Mouse (Mus musculus) gonadal fat pad, adult 2 months (tissue): ENCODE data around the gene Stra6. TPM values are rescaled to one million over a fixed set of nuclear protein-coding genes. Genes with fewer than 3 reads are reported as not detected.

Experiments
- DNase-seq: peaks from one replicate; pipeline ENCODE4 v3.0.0-alpha.2; 2012; ENCODE audit warnings: low read depth
- polyA plus RNA-seq: library from polyadenylated mRNA; depleted of rRNA; stranded (reverse); fragments of >200 nt; gene quantifications from 2 replicates; pipeline ENCODE4 v1.2.3, GENCODE M21; 2012

Gene Stra6
- polyA plus RNA-seq, 1 experiment = 7.3 TPM

DNA sequence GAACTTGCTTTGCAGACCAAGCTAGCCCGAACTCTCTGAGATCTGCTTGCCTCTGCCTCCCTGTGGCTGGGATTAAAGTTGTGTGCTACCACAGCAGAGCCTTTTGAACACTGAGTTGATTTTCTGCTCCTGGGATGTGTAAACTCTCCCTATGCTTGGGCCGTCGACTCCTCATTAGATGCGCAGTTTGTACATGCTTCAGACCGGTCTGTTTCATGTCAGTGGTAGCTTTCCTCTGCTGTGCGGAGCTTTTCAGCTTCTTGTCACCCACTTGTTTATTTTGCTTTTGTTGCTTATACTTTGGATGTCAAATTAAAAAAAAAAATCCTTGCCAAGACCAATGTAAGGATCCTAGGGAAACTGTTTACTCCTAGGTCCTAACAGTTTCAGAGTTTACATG, 32.4 kb downstream of the Stra6 start:
- DNase-seq = no peak

DNA sequence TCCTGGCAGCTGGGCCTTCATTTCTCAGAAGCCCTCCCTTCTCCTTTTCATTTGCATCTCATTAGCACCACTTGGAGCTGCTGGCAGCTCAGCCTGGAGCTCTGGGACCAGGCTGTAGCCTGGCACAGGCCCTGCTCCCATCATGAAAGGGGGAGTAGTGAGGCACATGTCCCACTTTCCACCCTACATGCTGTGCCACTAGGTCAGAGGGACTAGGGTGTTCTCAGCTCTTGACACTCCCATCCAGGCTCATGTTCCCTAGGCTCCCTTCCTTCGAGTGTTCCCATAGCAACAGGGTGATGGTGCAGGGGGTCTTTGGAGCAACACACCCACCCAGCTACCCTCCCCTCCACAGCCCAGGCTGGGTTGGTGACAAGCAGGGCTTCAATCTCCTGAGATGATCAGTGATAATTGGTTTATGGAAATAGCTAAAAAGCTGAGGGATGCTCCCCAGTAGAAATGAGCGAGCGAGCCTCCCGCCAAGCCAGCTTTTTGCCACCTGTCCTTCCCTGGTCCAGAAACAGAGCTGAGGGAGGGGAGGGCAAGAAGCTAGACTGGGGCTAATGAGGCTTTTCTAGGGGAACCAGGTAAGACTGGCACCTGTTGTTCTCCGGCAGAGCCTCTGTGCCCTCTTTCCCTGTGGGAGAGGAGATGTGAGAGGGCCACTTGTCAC, 33.2 kb downstream of the Stra6 start:
- no peak for DNase-seq

GRCm38 (mm10) chr9:58099836-58100565, 36.4 kb downstream of the Stra6 start:
- DNase-seq = no peak

DNA sequence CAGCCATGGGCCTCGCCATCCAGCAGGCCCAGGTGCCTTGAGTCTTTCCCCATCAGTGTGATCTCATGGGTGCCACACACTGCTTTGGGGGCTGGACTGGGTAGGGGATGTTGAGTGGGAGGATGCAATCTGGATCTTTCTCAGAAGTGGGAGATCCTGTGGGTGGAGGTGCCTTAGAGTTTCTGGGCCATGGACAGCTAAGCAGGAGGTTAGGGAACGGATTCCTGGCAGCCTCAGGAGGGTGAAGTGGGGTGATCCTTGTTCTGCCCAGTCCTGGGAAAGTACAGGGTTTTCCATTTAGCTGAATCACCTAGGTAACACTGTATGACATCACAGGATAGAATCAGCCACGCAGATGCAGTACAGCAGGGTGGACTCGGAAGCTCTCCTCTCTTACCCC, 38.4 kb downstream of the Stra6 start:
- DNase-seq = no peak

DNA sequence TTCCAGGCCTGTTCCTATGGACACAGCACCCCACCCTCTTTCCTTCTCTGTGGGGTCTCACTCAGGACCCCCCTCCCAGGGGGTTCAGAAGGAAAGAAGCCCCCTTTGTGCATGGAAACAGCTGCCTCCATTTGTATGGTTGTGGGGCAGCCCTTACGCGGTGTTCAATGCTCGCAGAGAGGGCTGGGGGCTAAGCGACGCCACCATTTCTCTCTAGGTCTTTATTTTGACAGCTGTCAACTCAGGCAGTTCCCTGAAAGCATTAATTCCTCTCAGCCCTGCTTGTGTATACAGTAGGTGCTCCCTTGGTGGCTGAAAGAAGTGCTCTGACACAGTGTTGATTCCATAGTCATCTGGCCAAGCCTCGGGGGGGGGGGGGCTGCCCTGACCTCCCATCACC, 40.1 kb downstream of the Stra6 start:
- no peak for DNase-seq

GRCm38 (mm10) chr9:58105595-58106169, 42.1 kb downstream of the Stra6 start:
- no peak for DNase-seq

DNA sequence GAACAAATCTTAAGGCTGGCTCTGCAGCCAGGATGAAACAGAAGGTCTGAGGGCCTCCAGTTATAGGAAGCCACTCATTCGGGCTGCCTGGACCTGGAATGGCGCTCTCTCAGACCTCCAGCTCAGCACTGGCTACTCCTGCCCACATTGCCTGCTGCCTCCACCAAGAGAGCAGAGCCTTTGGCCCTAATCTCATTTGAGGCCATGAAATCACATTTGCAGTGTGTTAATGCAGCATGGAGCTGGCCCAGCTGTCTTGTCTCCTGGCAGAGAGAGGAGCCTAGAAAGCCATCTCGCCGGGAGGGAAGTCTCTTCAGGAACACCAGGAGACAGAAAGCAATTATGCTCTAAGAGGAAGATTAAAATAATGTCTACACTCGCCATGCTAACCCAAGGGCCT, 43.9 kb downstream of the Stra6 start:
- no peak for DNase-seq

- DNase-seq = no peak
Observed at GRCm38 (mm10) chr9:58110787-58111186, 47.2 kb downstream of the Stra6 start.

DNA sequence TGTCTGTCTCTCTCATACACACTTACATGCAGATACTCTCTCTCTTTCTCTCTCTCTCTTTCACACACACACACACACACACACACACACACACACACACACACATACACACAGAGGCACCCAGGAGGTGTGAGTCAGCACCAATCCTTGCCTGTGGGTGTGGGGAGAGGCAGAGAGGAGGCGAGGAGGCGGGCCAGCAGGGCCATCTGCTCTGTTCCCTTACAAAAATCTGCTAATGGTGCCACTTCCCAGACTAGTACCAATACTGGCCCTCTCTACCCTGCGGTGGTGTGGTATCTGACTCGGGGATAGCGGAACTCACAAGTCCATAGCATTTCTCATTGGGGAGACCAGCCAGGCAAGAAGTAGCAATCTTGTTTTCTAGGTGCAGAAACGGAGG, 47.8 kb downstream of the Stra6 start:
- no peak for DNase-seq

GRCm38 (mm10) chr9:58112321-58112751, 48.7 kb downstream of the Stra6 start:
- no peak for DNase-seq

- DNase-seq = no peak
Observed at GRCm38 (mm10) chr9:58112866-58113278, 49.3 kb downstream of the Stra6 start.

GRCm38 (mm10) chr9:58113279-58113884, 49.8 kb downstream of the Stra6 start:
- DNase-seq = no peak

GRCm38 (mm10) chr9:58114019-58114418, 50.4 kb downstream of the Stra6 start:
- DNase-seq = no peak

GRCm38 (mm10) chr9:58115297-58115925, 51.8 kb downstream of the Stra6 start:
- DNase-seq = no peak

GRCm38 (mm10) chr9:58116024-58116651, 52.5 kb downstream of the Stra6 start:
- no peak for DNase-seq

- DNase-seq = no peak
Observed at GRCm38 (mm10) chr9:58118671-58119070, 55.1 kb downstream of the Stra6 start, which contains the start of gene Ccdc33. Ccdc33 (minus strand) TSS chr9:58118823.

- DNase-seq = no peak
Observed at GRCm38 (mm10) chr9:58125085-58125484, 61.5 kb downstream of the Stra6 start.

- no peak for DNase-seq
Observed at GRCm38 (mm10) chr9:58125811-58126210, 62.2 kb downstream of the Stra6 start.

DNA sequence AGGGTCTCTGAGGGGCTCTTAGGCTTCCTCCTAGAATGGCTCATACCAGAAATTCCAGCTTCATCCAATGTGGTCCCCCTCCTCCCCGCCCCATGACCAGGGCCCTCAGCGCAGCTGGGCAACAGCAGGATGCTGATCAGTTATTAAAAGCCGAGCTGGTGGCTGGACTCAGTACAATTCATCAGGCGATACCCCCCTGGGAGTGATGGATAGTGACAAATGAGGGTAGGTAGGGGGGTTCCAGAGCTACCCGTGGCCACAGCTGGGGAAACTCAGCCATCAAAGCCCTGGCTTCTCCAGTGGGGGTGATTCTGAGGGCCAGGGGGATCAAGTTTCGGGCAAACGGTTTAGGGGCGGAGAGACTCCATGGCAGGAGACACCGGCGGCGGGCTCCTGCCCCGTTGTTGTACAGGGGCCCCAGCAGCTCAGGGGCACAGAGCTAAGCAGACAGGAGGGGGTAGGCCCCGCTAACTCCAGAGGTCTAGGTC, 65.4 kb downstream of the Stra6 start:
- no peak for DNase-seq

DNA sequence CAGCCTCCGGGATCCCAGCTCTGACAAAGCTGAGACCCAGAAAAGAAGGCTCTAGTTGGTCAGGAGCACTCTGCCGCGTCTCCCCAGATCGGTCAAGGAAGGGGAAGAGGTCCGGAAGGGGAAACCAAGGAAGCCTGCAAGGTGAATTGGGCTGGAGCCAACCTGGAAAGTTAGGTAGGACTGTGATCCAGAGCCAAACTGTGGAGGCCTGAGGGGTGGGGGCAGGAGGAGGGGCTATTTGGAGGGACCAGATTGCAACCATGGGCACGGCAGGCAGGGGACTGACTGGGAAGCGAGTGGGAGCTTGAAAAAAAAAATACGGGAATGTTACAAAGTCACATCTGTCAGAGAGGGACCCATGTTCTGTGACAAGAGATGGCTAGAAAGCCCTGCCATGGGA, 65.9 kb downstream of the Stra6 start:
- DNase-seq = no peak

DNA sequence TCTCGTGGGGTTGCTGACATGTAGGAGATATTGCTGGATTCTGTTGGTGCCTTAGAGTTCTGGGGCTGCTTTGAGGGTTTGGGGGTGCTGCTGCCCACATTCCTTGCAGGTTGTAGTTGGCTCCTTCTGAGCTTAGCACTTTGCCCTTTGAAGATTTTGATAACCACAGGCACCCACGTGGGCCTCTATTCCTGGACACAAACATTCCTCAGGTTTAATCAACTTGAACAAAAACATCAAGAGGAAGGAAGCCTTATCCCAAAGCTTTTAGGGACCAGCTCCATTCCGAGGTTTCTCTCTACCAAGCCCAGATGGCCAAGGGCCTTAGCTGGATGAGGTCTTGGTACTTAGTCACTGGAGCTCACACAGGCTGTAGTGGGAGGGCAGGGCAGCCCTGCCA, 67.3 kb downstream of the Stra6 start:
- DNase-seq = no peak
